Mouse (Mus musculus): Measurements from ENCODE around the gene Katnal1.

DNA sequence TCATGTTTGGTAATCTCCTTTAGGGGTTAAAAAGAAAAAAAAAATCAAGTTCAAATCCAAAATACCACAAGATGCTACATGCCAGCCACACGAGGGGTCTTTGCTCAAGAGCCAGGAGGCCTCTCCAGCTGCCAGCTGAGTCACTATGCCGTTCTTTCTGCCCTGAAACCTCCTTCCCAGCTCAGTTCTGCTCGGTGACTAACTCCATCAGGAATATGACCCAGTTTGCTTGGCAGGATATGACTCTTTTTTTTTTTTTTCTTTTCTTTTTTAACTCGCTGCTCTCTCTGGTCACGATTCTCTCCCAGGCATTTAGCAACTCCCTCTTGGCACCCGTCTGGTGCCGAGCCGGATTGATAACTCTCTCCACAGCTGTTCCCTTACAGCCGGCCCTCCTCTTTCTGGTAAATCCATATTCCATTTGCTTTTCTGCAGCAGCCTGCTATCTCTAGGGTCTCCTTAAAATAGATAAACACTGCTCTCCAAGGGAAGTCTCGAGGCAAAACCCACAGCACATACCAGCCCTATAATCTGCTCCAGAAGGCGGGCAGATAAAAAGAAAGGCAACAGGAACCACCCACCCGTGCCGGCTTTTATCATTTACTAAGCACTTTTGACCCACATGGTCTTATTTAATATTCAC, 36.7 kb upstream of the Katnal1 start:
- TF ChIP-seq POLR2AphosphoS5 (IDR thresholded peaks at IDR 0.05; ENCODE audit: borderline replicate concordance, low read depth, low read length) (no peak), RCOR1 (IDR thresholded peaks at IDR 0.05; ENCODE audit: low read depth, low read length) (peak; percentile 95), GATA1 (IDR thresholded peaks at IDR 0.05; ENCODE audit: low read depth, low read length) (peak; percentile 97)
